Mouse (Mus musculus) intestine, embryonic 16.5 days (tissue): ENCODE measurements around the gene Prkar1b. TPM values are rescaled to one million over a fixed set of nuclear protein-coding genes. Genes with fewer than 3 reads are reported as not detected.

Experiments
- ATAC-seq: fragments of 200-750 bp; cut with Nextera tagmentation; 2 replicates; pipeline ENCODE4 v1.8.0; 2017; ENCODE audit warnings: moderate TSS enrichment, moderate library complexity
- H3K27ac ChIP-seq: fragments of 300-500 bp; sonication (generic); 2 replicates; pipeline ENCODE4 v1.5.1; 2014; ENCODE audit warnings: mild to moderate bottlenecking, low read length
- H3K27me3 ChIP-seq: fragments of 300-500 bp; sonication (generic); replicated peaks from 2 replicates; pipeline ENCODE4 v1.6.1; 2014; ENCODE audit warnings: low read length, control low read depth, mixed read lengths; ENCODE audit not compliant: control insufficient read depth, insufficient read depth
- H3K36me3 ChIP-seq: fragments of 300-500 bp; sonication (generic); 2 replicates; pipeline ENCODE4 v1.6.1; 2014; ENCODE audit warnings: low read length, control low read depth; ENCODE audit not compliant: control insufficient read depth, insufficient read depth
- H3K4me1 ChIP-seq: fragments of 300-500 bp; sonication (generic); 2 replicates; pipeline ENCODE4 v1.6.1; 2014; ENCODE audit warnings: low read length, control low read depth, mixed read lengths; ENCODE audit not compliant: control insufficient read depth, insufficient read depth
- H3K4me2 ChIP-seq: fragments of 300-500 bp; sonication (generic); 2 replicates; pipeline ENCODE4 v1.6.1; 2014; ENCODE audit warnings: low read depth, low read length, control low read depth
- H3K4me3 ChIP-seq: fragments of 300-500 bp; sonication (generic); 2 replicates; pipeline ENCODE4 v1.5.1; 2014; ENCODE audit warnings: mild to moderate bottlenecking, low read length
- H3K9ac ChIP-seq: fragments of 300-500 bp; sonication (generic); 2 replicates; pipeline ENCODE4 v1.6.1; 2014; ENCODE audit warnings: low read depth, low read length
- H3K9me3 ChIP-seq: fragments of 300-500 bp; sonication (generic); 2 replicates; pipeline ENCODE4 v1.6.1; 2016; ENCODE audit warnings: low read length, control low read depth; ENCODE audit not compliant: control insufficient read depth
- WGBS: fragments of 180-500 bp; shearing (Covaris S2); extraction: QIAGEN DNeasy Blood & Tissue Kit; methylation state at CpG from one replicate; pipeline ENCODE4 v1.1.7; 2014; 5-methylcytosine and 5-hydroxymethylcytosine counted together
- polyA plus RNA-seq: library from polyadenylated mRNA; unstranded; fragments of >200 nt; fragmentation: Nextera tagmentation; extraction: Ambion mirVana; gene quantifications from 2 replicates; pipeline ENCODE4 v1.2.1, GENCODE M21; 2015

The Prkar1b gene
- polyA plus RNA-seq, 1 experiment from 2014 or later: 23.6 TPM

DNA sequence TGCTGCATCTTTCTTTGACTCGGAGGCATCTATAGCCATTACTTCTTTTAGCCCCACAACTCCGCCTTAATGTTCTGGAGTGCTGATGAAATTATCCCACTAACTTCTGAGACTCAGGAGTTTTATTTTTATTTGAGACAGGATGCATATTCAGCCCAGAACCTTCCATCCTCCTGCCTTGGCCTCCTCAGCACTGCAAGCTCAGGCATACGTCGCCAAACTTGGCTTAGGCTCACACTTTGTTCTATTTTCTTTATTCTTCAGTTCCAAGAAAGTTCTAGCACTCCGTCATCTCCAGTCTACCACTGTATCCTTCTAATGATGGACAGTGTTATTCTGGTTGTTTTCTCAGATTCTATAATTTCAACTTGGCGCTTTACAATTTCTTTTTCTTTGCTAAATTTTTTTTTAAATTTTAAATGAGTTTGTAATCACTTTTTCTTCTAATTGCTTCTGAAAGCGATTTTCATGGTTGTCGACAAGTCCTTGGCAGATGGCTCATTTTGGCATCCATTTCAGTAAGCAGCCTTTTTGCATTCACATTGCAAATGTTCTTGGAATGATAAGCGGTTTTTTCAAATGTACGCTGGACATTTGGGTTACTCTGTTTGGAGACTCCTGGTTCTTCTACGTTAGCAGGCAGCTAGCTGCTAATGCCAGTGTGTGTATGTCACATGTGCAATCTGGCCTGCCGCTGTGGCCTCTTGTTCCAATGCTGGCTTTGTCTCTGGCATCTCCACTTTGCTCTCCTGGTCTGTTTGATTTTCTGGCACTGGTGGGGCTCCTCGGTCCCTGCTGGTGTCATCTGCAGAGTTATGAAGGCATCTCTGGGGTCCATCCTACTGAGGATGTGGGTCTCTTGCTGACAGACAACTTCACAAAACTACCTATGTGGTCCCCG is 2.4 kb downstream of the Prkar1b start:
- no peak overlapping the region for H3K9ac ChIP-seq
- no peak overlapping the region for H3K27ac ChIP-seq
- ATAC-seq: no peak
- H3K4me3 ChIP-seq: no peak overlapping the region
- WGBS: 88% methylated on average over 14 of the region's 14 CpGs
- H3K27me3 ChIP-seq: no peaks in the 10 kb centered on the region
- H3K4me2 ChIP-seq: no peak overlapping the region
- H3K36me3 ChIP-seq: no peaks in the 10 kb centered on the region
- peaks cover 15% of the 10 kb centered on the region for H3K4me1 ChIP-seq
- no peaks in the 10 kb centered on the region for H3K9me3 ChIP-seq

DNA sequence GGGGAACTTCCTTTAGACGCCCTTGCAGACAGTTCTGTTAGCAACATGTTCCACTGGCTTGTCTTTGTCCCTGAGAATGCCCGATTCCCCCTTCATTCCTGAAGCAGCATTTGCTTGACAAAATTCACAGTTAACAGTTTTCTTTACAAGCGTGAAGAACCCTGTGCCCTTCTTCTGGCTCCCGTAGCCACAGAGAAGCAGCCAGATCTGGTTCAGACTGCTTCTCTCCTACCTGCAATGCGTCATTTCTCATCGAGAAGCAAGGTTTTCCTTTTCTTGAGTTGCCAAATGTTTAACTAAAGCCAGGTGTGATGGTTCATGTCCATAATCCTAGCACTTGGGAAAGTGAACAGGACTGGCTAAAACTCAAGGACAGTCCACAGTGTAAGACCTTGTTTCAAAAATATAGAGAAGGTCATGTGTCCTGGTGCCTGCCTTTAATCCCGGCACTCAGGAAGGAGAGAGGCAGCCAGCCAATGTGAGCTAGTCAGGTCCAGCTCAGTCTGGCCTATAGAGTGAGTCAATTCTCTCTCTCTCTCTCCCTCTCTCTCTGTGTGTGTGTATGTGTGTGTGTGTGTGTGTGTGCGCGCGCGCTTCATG is 3.2 kb downstream of the Prkar1b start:
- Histone ChIP-seq H3K9me3 (no peaks in the 10 kb centered on the region), H3K4me2 (no peak overlapping the region), H3K9ac (no peak overlapping the region), H3K27me3 (no peaks in the 10 kb centered on the region), H3K27ac (no peak overlapping the region), H3K36me3 (no peaks in the 10 kb centered on the region), H3K4me3 (no peak overlapping the region), H3K4me1 (peaks cover 15% of the 10 kb centered on the region)
- WGBS: 82% methylated on average over 11 of the region's 11 CpGs
- no peak for ATAC-seq

DNA sequence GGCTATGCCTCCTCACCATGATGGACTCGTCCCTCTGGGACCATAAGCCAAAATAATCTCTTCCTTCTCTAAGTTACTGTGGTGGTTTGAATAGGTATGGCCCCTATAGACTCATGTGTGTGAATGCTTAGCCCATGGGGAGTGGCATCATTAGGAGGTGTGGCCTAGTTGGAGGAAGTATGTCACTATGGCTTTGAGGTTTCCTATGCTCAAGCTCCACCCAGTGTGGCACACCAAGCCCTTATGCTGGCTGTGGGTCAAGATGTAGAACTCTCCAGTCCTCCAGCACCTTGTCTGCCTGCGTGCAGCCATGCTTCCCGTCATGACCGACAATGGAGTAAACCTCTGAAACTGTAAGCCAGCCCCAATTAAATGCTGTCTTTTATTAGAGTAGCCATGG is 4.1 kb downstream of the Prkar1b start:
- Histone ChIP-seq H3K36me3 (no peaks in the 10 kb centered on the region), H3K4me2 (no peak overlapping the region), H3K27ac (no peak overlapping the region), H3K27me3 (no peaks in the 10 kb centered on the region), H3K9me3 (no peaks in the 10 kb centered on the region), H3K4me1 (peaks cover 8% of the 10 kb centered on the region; the same call in 1 of the 2 replicates), H3K9ac (no peak overlapping the region), H3K4me3 (no peak overlapping the region)
- 94% methylated on average over 4 of the region's 4 CpGs for WGBS
- no peak for ATAC-seq

- WGBS: 83% methylated on average over 3 of the region's 3 CpGs
- ATAC-seq: no peak
- H3K9me3 ChIP-seq: no peaks in the 10 kb centered on the region
Observed at GRCm38 (mm10) chr5:139143890-139144289, 5.9 kb downstream of the Prkar1b start.

DNA sequence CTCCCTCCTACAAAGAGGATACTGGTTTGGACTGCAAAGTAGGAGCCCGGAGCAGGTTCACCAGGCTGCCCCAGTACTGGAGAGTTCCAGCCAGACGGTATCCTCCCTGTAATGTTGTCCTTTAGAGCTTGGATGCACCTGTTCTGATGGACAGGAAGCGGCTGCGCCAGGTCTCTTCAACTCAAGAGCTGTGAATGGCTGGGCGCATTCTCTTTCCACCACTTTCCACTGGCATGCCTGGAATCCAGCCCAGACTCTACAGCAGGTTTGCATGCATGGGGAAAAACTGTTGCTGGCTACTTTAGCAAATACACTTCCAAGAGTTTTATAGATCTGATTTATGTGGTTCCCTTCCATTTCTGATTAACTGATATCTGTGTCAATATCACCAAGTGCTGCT is 8.5 kb downstream of the Prkar1b start:
- no peak overlapping the region for H3K4me3 ChIP-seq
- H3K4me2 ChIP-seq: no peak overlapping the region
- no peaks in the 10 kb centered on the region for H3K27me3 ChIP-seq
- H3K9ac ChIP-seq: no peak overlapping the region
- no peak for ATAC-seq
- no peaks in the 10 kb centered on the region for H3K9me3 ChIP-seq
- H3K36me3 ChIP-seq: no peaks in the 10 kb centered on the region
- peaks cover 12% of the 10 kb centered on the region for H3K4me1 ChIP-seq
- 53% methylated on average over 5 of the region's 5 CpGs for WGBS
- no peak overlapping the region for H3K27ac ChIP-seq

More at GRCm38 (mm10) chr5:139143890-139144289, 5.9 kb downstream of the Prkar1b start:
- Histone ChIP-seq H3K4me3 (no peak overlapping the region), H3K9ac (no peak overlapping the region), H3K4me1 (peaks cover 7% of the 10 kb centered on the region), H3K4me2 (no peak overlapping the region), H3K36me3 (no peaks in the 10 kb centered on the region), H3K27me3 (no peaks in the 10 kb centered on the region), H3K27ac (no peak overlapping the region)

GRCm38 (mm10) chr5:139140589-139140988 is 9.2 kb downstream of the Prkar1b start:
- H3K36me3 ChIP-seq: no peaks in the 10 kb centered on the region
- H3K9ac ChIP-seq: no peak overlapping the region
- H3K4me2 ChIP-seq: no peak overlapping the region
- no peak overlapping the region for H3K4me3 ChIP-seq
- no peak overlapping the region for H3K27ac ChIP-seq
- no peak for ATAC-seq
- H3K27me3 ChIP-seq: no peaks in the 10 kb centered on the region
- 78% methylated on average over 9 of the region's 9 CpGs for WGBS
- H3K4me1 ChIP-seq: peaks cover 12% of the 10 kb centered on the region
- no peaks in the 10 kb centered on the region for H3K9me3 ChIP-seq

GRCm38 (mm10) chr5:139138926-139139472 is 10.8 kb downstream of the Prkar1b start:
- Histone ChIP-seq H3K4me1 (peaks cover 12% of the 10 kb centered on the region), H3K27ac (peak overlapping the region; percentile 59), H3K9me3 (no peaks in the 10 kb centered on the region), H3K9ac (no peak overlapping the region), H3K36me3 (no peaks in the 10 kb centered on the region), H3K4me3 (no peak overlapping the region), H3K4me2 (0 out of 2 replicates have a peak overlapping the region, but pooled peaks have one; percentile 14), H3K27me3 (no peaks in the 10 kb centered on the region)
- 58% methylated on average over 8 of the region's 8 CpGs for WGBS
- ATAC-seq: peak; percentile 88

DNA sequence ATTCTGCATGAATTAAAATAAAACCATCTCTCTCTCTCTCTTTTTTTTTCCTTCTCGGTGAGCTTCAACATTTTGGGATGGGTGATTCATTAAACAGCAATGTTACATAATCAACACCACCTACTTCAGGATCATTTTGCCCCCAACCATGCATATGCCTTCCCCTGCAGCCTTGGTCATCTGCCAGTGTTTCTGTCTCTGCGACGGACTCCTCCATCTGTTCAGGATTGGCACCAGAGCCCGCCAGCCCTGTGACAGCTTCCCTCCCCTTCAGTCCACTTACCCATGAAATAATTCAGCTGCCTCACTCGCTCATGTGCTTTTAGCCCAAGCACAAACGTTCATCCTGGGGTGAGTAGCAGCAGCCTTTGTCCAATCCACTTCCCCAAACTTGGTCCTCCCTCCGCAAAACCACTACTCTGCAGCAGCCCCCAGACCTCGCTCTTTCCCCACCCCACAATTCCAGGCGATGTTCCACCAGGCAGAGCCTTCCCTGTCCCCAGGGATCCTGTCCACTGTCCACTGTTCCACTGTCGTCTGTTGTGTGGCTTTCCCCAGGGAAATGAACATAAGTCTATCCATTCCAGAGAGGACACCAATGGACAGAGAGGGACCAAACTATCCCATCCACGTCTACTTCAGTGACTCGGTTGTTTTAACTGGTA is 11.4 kb downstream of the Prkar1b start:
- no peaks in the 10 kb centered on the region for H3K9me3 ChIP-seq
- H3K27me3 ChIP-seq: no peaks in the 10 kb centered on the region
- H3K4me3 ChIP-seq: no peak overlapping the region
- H3K9ac ChIP-seq: no peak overlapping the region
- WGBS: 57% methylated on average over 12 of the region's 12 CpGs
- no peaks in the 10 kb centered on the region for H3K36me3 ChIP-seq
- peak; percentile 22 for ATAC-seq
- H3K4me2 ChIP-seq: 0 out of 2 replicates have a peak overlapping the region, but pooled peaks have one; percentile 14
- peak overlapping the region; percentile 62 for H3K27ac ChIP-seq
- H3K4me1 ChIP-seq: peaks cover 12% of the 10 kb centered on the region

- H3K9me3 ChIP-seq: no peaks in the 10 kb centered on the region
- peaks cover 12% of the 10 kb centered on the region for H3K4me1 ChIP-seq
- WGBS: 89% methylated on average over 6 of the region's 6 CpGs
- H3K27ac ChIP-seq: no peak overlapping the region
- no peaks in the 10 kb centered on the region for H3K36me3 ChIP-seq
- no peak overlapping the region for H3K9ac ChIP-seq
- H3K27me3 ChIP-seq: no peaks in the 10 kb centered on the region
- H3K4me3 ChIP-seq: no peak overlapping the region
- no peak overlapping the region for H3K4me2 ChIP-seq
- no peak for ATAC-seq
Observed at GRCm38 (mm10) chr5:139137176-139137575, 12.6 kb downstream of the Prkar1b start.
